Mouse (Mus musculus): ENCODE results near the gene Srsf12. TPM values are rescaled to one million over a fixed set of nuclear protein-coding genes. Genes with fewer than 3 reads are reported as not detected.

The Srsf12 gene
- total RNA-seq (2021), result 10 to 100 TPM; 24.2 to 26.5 TPM
- long read RNA-seq, transcript Srsf12-201 (3 exons, 2,939 nt), result minor isoform, 5 of 42 reads
- long read RNA-seq, transcript Srsf12-202 (5 exons, 829 nt), result major isoform, 9 of 42 reads
- long read RNA-seq, partial matches to known transcripts, result 5 of 42 reads
- long read RNA-seq, other reads (novel, unspliced or antisense), result 23 of 42 reads

- DNase-seq (ENCODE audit: low spot score in 2 of 2), result peak in 1 of 2 experiments; percentile 48
Measured at GRCm38 (mm10) chr4:33208881-33209841, at the start of gene Srsf12. Gene Srsf12, plus strand, starts transcription at chr4:33208991.

GRCm38 (mm10) chr4:33183477-33183876, 25.3 kb upstream of the Srsf12 start:
- peak in 1 of 2 experiments; percentile 56 for DNase-seq (ENCODE audit: low spot score in 2 of 2)

- peak in 1 of 2 experiments; percentile 19 for DNase-seq (ENCODE audit: low spot score in 2 of 2)
Measured at GRCm38 (mm10) chr4:33188164-33188563, 20.6 kb upstream of the Srsf12 start.

- peak; percentile 81 to 90 for DNase-seq (ENCODE audit: low spot score in 2 of 2)
Measured at GRCm38 (mm10) chr4:33188781-33189734, 19.7 kb upstream of the Srsf12 start.

- no peak for DNase-seq (ENCODE audit: low spot score in 2 of 2)
Measured at GRCm38 (mm10) chr4:33189735-33190036, 19.1 kb upstream of the Srsf12 start, which contains the start of gene Pm20d2. Gene Pm20d2, minus strand, starts transcription at chr4:33189737.

- no peak for DNase-seq (ENCODE audit: low spot score in 2 of 2)
Measured at GRCm38 (mm10) chr4:33198117-33198516, 10.7 kb upstream of the Srsf12 start.

- peak in 1 of 2 experiments; percentile 74 for DNase-seq (ENCODE audit: low spot score in 2 of 2)
Measured at GRCm38 (mm10) chr4:33204682-33205081, 4.1 kb upstream of the Srsf12 start.

GRCm38 (mm10) chr4:33207551-33207950, 1.2 kb upstream of the Srsf12 start:
- no peak for DNase-seq (ENCODE audit: low spot score in 2 of 2)

GRCm38 (mm10) chr4:33221847-33222246, 13.1 kb downstream of the Srsf12 start:
- peak in 1 of 2 experiments; percentile 23 for DNase-seq (ENCODE audit: low spot score in 2 of 2)

- no peak for DNase-seq (ENCODE audit: low spot score in 2 of 2)
Measured at GRCm38 (mm10) chr4:33224003-33224675, 15.3 kb downstream of the Srsf12 start.

GRCm38 (mm10) chr4:33227164-33227563, 18.4 kb downstream of the Srsf12 start:
- DNase-seq (ENCODE audit: low spot score in 2 of 2), result no peak

- no peak for DNase-seq (ENCODE audit: low spot score in 2 of 2)
Measured at GRCm38 (mm10) chr4:33229639-33230038, 20.8 kb downstream of the Srsf12 start.

GRCm38 (mm10) chr4:33230881-33231280, 22.1 kb downstream of the Srsf12 start:
- no peak for DNase-seq (ENCODE audit: low spot score in 2 of 2)

GRCm38 (mm10) chr4:33242536-33242935, 33.7 kb downstream of the Srsf12 start:
- no peak for DNase-seq (ENCODE audit: low spot score in 2 of 2)

GRCm38 (mm10) chr4:33243016-33243758, 34.4 kb downstream of the Srsf12 start:
- DNase-seq (ENCODE audit: low spot score in 2 of 2), result no peak

- DNase-seq (ENCODE audit: low spot score in 2 of 2), result no peak
Measured at GRCm38 (mm10) chr4:33243921-33244320, 35.1 kb downstream of the Srsf12 start.

- no peak for DNase-seq (ENCODE audit: low spot score in 2 of 2)
Measured at GRCm38 (mm10) chr4:33245853-33246395, 37.1 kb downstream of the Srsf12 start.

GRCm38 (mm10) chr4:33247479-33248053, 38.8 kb downstream of the Srsf12 start:
- peak; percentile 98 to 99 for DNase-seq (ENCODE audit: low spot score in 2 of 2)
